Mouse (Mus musculus) embryonic stem cell, embryonic (primary cell): Measurements from ENCODE around the gene Ugt1a6a.

Experiments used
- CTCF ChIA-PET, 4 experiments: fragments of 300-600 bp in 2 of 4; fragments of 350-600 bp in 2 of 4; sonication (Branson Sonifier 250); formaldehyde crosslinking; loops; one replicate each; lab custom pipeline; 2022; ENCODE audit warnings: inconsistent platforms in 2 of 4; lab: Charles Lee
- POLR2A ChIA-PET, 4 experiments: fragments of 300-600 bp in 2 of 4; fragments of 350-600 bp in 2 of 4; sonication (Branson Sonifier 250); formaldehyde crosslinking; loops; one replicate each; lab custom pipeline; 2022; ENCODE audit warnings: antibody characterized with exemption in 4 of 4, inconsistent platforms in 1 of 4; lab: Charles Lee

Ugt1a6a gene

DNA sequence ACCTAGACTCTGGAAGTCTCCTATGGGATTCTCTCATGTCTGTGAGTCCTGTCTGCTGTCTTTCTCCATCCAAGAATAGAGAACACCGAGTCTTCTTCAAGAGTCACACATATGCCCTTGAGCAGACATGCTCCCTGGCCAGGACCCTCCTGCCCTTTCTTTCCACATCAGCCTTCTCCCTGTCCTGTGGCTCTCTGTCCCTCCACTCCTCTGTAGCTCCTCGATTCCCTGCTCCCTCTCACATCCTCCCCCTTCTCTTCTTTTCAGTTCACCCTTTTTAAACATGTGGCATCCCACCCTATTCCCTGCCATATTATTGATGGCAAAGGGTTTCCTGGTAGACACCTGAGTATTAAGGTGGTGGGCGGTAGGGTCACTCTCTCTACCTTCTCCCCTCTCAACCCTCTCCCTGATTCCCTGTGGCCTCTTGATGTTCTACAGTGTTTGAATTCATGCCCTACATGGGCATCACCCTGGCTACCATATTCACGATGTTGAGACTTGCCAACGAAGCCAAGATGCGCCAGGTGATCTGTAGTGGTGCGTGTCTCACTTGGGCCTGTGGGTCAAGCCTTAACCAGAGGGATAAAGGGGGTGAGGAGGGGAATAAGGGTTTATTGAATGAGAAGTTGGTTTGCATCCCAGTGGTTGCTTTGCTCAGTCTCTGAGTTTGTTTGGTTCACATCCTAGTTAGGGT lies 97.3 kb downstream of the Ugt1a6a start:
- ChIA-PET POLR2A (interaction anchor here in 1 of 4 experiments (0.7 to 3.0 kb wide), 5 partner anchors 9 to 879 kb away, joined by 3 to 15 read pairs (median 5); no protein-coding TSS in a partner anchor), CTCF (interaction anchor here in 1 of 4 experiments (0.7 kb wide), 1 partner anchor 9 kb away, joined by 3 read pairs; no protein-coding TSS in a partner anchor)

DNA sequence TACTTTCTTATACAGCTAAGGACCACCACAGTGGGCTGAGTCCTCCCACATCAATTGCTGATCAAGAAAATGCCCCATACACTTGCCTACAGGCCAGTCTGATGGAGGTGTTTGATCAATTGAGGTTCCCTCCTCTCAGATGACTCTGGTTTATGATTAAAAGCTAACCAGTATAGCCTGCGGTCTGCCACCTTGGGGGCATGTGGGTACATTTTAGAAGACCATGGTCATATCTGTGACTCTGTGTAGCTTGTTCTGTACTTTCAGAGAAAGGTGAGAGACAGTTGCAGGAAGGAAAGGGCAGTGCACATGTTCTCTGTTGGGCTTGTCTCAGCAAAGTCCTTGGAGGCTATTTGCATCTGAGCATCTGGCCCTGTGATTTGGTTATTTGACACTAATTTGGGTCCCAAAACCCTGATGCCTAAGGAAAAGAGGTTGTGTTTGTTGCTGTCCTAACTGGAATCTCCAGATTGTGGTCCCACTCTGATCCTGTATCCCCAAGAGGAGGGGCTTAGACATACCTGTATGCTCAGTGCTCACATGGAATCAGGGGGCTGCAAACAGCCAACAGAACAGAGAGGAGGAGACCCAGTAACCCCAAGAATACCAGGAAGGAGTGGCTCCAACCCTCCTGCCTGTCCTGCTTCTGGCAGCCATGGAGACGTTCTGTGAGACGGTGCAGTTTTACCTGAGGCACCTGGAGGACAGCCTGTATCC lies 98.2 kb downstream of the Ugt1a6a start:
- CTCF ChIA-PET: interaction anchor here in 1 of 4 experiments (0.7 kb wide), 1 partner anchor 10 kb away, joined by 3 read pairs; no protein-coding TSS in a partner anchor
- POLR2A ChIA-PET: interaction anchor here in 2 of 4 experiments (0.6 to 3.0 kb wide), 7 partner anchors 10 to 880 kb away, joined by 3 to 15 read pairs (median 4); no protein-coding TSS in a partner anchor

DNA sequence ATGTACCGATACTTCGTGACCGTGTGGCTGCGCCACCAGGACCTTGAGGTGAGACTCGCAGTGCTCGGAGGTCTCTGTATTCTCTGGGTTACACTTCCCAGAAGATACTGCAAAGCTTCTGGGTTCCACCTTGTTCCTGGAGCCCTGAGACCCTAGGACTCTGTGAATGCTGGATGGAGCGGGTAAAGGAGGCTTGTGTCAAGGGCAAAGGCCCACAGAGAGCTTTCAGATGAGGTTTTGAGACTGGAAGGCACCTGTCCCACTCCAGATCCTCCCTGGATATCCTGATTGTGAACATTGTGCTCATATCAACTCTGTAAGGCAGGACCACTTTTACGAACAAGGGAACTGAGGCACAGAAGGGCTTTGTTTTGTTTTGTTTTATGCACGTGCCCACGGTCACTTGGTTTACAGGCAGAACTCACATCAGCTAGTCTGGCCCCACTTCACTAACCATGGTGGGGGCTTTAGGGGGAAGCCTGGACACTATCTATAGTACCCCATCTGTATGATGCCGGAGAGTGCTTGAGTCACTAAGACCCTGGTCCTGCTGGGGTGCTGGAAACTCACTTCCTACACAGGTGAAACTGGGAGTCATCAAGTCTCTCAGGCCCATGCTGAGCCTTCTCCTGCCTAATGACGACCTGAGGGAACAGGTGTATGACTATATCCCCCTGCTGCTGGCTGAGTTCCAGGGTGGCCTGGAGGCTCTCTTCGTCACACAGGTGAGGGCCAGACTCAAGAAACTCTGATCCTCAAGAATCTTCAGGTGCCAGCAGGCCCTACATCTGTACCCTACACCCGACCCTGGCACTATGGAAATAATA lies 99.0 kb downstream of the Ugt1a6a start:
- CTCF ChIA-PET: no interaction called here
- POLR2A ChIA-PET: interaction anchor here in 3 of 4 experiments (0.5 to 3.0 kb wide), 8 partner anchors 9 to 32 kb away, joined by 3 to 15 read pairs (median 3); no protein-coding TSS in a partner anchor

DNA sequence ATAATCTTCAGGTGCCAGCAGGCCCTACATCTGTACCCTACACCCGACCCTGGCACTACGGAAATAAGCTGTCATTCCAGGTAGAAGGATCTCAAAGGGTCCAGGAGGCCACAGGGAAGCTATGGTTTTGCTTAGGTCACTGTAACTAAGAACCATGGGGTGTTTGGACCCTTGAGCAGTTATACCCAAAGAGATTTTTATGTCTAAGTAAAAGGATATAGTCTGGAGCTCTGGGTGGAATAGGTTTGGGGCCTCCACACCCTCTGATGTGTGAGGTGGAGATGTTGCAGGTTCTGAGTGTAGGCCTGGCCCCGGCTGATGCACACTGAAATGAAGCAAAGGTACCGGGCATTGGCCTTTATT lies 99.6 kb downstream of the Ugt1a6a start:
- CTCF ChIA-PET: interaction anchor here in 1 of 4 experiments (0.6 kb wide), 1 partner anchor 666 kb away, joined by 3 read pairs; no protein-coding TSS in a partner anchor
- POLR2A ChIA-PET: interaction anchor here in 2 of 4 experiments (0.5 to 3.0 kb wide), 5 partner anchors 10 to 15 kb away, joined by 3 to 15 read pairs (median 3); no protein-coding TSS in a partner anchor

DNA sequence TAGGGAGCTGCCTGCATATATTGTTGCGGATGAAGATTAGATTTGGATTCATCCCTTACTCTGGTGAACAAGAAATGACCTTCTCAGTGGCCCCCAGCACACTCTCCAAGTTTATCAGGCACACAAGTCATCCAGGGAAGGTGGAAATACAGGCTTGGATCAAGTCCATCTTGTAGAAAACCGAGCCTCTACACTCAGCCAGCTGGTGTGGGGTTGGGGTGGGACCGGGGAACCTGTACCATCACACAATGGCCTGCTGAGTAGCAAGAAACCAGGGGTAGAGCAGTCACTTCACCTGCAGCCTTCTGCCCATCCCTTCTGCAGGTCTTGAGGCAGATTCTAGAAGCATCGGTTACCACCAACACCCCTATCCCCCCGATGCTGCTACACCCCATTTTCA lies 100.0 kb downstream of the Ugt1a6a start:
- ChIA-PET POLR2A (interaction anchor here in 1 of 4 experiments (1.2 to 3.0 kb wide), 2 partner anchors 11 to 15 kb away, joined by 4 to 15 read pairs; no protein-coding TSS in a partner anchor), CTCF (interaction anchor here in 2 of 4 experiments (0.6 to 0.8 kb wide), 2 partner anchors 67 to 666 kb away, joined by 3 to 4 read pairs; no protein-coding TSS in a partner anchor)

DNA sequence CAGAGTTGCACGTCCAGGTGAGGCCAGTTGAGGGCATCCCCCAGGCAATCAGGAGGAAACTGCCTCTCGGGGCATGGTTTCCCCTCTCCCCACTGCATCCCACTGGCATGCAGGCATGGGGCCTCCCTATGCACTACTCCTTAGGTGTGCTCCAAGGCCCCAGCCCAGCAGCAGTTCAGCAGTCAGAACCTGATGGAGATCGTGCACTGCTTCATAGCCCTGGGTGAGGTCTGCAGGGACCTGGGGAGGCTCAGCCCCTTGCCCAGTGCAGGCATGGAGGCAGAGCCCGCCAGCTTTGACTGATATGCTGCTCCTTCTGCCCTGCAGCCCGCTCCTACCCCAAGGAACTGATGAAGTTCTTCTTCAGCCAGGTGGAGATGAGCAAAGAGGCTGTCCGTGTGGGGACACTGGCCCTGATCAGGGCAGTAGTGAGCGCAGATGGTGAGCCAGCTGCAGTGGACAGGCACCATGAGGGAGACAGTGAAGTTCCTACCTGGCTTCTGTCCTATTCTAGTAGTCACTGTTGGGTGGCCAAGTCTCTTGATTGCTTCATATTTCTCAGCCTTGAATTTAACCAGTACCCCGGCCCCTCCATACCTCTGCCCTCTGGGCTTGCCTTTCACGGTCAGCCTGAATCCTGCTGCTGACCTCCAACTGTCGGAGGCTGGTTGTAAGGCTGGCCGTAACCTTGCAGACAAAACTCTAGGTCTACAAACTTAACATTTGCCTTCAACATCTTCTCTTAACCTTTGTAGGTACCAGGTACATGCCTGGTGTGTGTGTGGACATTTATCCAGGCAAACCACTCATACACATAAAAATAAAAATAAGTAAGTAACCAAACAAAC lies 100.7 kb downstream of the Ugt1a6a start:
- ChIA-PET CTCF (interaction anchor here in 2 of 4 experiments (0.6 to 0.8 kb wide), 2 partner anchors 66 to 667 kb away, joined by 3 to 4 read pairs; no protein-coding TSS in a partner anchor), POLR2A (interaction anchor here in 2 of 4 experiments (0.7 to 3.0 kb wide), 5 partner anchors 9 to 97 kb away, joined by 3 to 15 read pairs (median 3); no protein-coding TSS in a partner anchor)

DNA sequence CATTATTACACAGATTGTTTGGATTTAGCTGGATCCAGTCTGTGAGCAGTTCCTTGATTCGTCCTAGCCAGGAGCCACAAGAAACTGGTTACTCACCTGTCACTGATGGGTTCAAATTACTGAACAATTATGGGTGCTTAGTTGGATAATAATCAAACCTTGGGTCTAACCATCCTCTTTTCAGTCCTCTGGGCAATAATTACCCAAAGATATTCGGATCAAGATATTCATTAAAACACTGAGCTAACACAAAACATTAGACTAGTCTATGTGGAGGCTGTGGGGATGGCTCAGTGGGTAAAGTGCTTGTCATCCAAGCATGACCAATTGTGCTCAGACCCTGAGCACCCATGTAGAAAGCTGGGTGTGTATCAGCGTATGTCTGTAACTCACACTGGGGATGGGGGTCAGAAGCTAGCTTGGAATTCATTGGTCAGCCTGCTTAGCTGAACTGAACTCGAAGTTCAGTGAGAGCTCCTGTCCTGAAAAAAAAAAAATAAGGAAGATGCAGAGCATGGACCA lies 101.3 kb downstream of the Ugt1a6a start:
- POLR2A ChIA-PET: interaction anchor here in 2 of 4 experiments (0.5 to 1.9 kb wide), 8 partner anchors 10 to 110 kb away, joined by 3 to 6 read pairs (median 4); no protein-coding TSS in a partner anchor
- CTCF ChIA-PET: interaction anchor here in 1 of 4 experiments (0.6 kb wide), 1 partner anchor 70 kb away, joined by 3 read pairs; no protein-coding TSS in a partner anchor

DNA sequence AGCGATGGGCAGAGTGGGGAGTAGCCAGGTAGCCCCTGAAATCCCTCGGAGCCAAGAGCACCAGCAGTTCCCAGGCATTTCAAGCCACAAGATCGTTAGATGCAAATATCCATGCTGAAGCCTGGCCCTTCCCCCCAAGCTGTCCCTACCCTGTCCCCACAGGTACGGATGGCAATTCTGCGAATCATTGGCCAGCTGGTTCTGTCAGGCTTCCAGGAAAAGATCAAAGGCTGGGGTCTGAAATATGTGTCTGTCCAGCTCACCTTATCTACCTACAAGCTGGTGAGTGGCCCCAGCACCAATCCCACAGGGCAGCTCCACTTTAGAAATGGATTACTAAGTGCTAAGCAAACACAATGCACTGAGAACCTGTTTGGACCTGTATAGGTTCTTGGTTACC lies 102.7 kb downstream of the Ugt1a6a start:
- CTCF ChIA-PET: interaction anchor here in 2 of 4 experiments (0.7 to 1.5 kb wide), 2 partner anchors 40 to 50 kb away, joined by 3 read pairs; partner anchors contain the start of genes Hjurp (in 1 of the 2) and Trpm8 (in 1 of the 2)

DNA sequence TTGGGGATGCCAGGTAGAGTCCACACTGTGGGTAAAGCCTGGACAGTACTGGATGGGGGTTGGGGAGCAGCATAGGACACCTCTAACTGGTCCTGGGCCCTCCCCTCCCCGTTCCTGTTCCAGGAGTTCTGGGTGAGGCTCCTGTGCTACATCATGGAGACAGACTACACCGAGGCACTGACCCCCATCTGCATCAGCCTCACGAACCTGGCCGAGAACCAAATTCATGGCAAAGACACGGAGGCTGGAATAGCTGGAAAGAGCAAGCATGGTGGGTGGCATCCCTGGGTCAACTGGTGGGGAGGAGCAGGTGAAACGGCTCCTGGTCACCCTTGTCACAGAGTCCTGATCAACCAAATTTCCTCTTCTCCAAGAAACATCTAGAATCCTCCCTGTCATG lies 104.2 kb downstream of the Ugt1a6a start:
- CTCF ChIA-PET: interaction anchor here in 1 of 4 experiments (0.6 kb wide), 1 partner anchor 39 kb away, joined by 3 read pairs; the partner anchor contains the start of genes Hjurp and Trpm8
- POLR2A ChIA-PET: interaction anchor here in 1 of 4 experiments (0.7 to 1.7 kb wide), 5 partner anchors 8 to 17 kb away, joined by 3 to 5 read pairs (median 3); no protein-coding TSS in a partner anchor

More for the DNA sequence above, 102.7 kb downstream of the Ugt1a6a start:
- POLR2A ChIA-PET: interaction anchor here in 2 of 4 experiments (0.5 to 1.9 kb wide), 6 partner anchors 10 to 998 kb away, joined by 3 to 5 read pairs (median 4); no protein-coding TSS in a partner anchor

DNA sequence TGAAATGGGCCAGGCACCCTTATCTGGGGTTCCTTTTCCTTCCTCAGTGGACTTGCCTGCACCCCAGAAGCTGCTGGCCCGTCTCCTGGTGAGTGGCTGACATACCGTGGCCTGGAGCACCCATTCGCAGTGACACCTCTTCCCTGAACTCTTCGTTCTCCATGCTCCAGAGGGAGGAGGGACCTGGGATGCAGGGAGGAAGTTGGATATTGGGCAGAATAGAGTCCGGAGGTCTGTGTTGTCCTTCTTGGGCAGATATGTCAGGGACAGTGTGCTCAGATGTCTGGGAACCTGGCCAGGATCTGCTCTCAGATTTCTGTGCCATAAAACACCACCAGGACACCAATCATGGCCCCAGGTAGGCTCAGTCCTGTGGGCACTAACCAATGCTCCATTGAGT lies 105.5 kb downstream of the Ugt1a6a start:
- ChIA-PET CTCF (no interaction called here), POLR2A (interaction anchor here in 1 of 4 experiments (1.6 kb wide), 1 partner anchor 14 kb away, joined by 3 read pairs; no protein-coding TSS in a partner anchor)

DNA sequence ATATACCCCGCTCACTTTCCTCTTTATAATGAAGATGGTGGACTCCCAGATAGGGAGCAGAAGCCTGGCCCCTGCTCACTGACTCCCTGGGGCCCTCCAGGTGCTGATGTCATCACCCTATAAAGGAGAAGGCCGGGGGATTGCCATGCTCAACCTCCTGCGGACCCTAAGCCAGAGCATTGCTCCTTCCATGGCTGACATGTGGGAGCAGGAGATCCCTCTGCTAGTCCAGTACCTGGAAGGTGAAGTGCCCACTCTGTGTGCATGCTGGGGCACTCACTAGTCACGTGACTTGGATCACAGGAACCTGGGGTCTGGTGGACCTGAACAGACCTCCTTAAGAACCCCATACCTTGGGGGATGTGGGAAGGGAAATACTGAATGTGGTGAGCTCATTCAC lies 106.0 kb downstream of the Ugt1a6a start:
- POLR2A ChIA-PET: interaction anchor here in 1 of 4 experiments (1.2 kb wide), 1 partner anchor 25 kb away, joined by 4 read pairs; no protein-coding TSS in a partner anchor

DNA sequence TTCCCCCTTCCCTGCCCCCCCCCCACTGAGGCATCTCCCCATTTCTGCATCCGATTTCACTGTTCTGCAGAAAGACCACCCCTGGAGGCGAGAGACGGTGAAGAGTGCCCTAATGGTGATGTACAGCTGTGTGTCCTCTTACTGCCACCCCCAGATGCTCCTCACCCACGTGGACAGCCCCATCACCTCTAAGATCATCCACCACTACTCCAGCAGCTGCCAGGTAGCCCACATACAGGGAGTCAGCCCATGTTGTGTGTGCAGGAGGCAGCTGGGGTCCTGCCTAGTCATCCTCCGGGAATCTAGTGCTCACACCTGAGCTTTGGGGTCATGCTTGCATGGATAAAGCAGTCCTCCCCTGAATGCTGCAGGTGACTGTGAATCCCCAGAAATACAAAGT lies 109.3 kb downstream of the Ugt1a6a start:
- POLR2A ChIA-PET: interaction anchor here in 3 of 4 experiments (0.6 to 2.1 kb wide), 6 partner anchors 10 to 1193 kb away, joined by 3 to 11 read pairs (median 6); partner anchors contain the start of genes Hjurp (in 1 of the 3) and Trpm8 (in 1 of the 3)
- CTCF ChIA-PET: interaction anchor here in 2 of 4 experiments (0.5 to 4.1 kb wide), 4 partner anchors 41 to 213 kb away, joined by 3 to 11 read pairs (median 4); no protein-coding TSS in a partner anchor

More for the DNA sequence above, 106.0 kb downstream of the Ugt1a6a start:
- CTCF ChIA-PET: interaction anchor here in 1 of 4 experiments (0.8 kb wide), 1 partner anchor 47 kb away, joined by 3 read pairs; no protein-coding TSS in a partner anchor

DNA sequence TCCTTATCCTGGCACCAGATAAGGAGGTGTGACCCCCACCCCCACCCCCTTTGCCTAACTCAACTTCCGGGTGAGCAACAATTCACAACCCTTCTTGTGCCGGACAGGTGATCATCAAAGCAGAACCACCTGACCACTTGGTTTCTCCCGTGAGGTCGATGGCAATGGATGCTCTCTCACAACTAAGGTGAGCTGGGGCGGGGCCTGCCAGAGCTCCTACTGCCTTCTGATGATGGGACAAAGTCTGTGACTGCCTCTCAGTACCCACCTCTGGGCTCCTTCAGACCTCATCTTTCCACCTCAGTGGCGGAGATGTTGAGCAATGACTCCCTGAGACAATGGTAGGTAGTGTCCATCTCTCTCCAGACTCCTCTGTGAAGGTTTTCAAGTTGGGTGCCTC lies 111.3 kb downstream of the Ugt1a6a start:
- ChIA-PET CTCF (interaction anchor here in 3 of 4 experiments (0.5 to 4.1 kb wide), 4 partner anchors 39 to 198 kb away, joined by 3 to 11 read pairs (median 6); no protein-coding TSS in a partner anchor), POLR2A (interaction anchor here in 2 of 4 experiments (0.7 to 13.5 kb wide), 5 partner anchors 9 to 31 kb away, joined by 3 to 143 read pairs (median 10); partner anchors contain the start of genes Hjurp (in 1 of the 2) and Trpm8 (in 1 of the 2))

DNA sequence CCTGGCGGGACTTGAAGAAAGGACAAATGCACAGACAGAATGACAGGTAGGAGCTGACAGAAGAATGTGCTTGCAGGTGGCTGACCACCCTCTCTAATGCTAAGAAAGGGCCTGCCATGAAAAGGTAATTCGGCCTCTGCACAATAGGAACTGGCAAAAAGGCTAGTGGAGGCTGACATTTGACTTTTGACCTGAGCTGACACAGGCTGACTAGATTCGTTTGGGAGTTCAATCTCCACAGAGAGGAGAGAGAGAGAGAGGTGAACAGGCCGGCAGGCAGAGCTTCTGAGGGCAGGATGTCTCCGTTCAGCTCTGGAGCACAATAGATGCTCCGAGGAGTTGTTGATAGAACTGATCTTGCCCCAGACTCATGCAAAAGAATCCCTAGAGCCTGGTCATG lies 111.8 kb downstream of the Ugt1a6a start:
- CTCF ChIA-PET: interaction anchor here in 3 of 4 experiments (0.5 to 1.9 kb wide), 3 partner anchors 39 to 197 kb away, joined by 3 to 6 read pairs (median 5); no protein-coding TSS in a partner anchor
- POLR2A ChIA-PET: interaction anchor here in 2 of 4 experiments (0.9 to 13.5 kb wide), 7 partner anchors 10 to 38 kb away, joined by 3 to 143 read pairs (median 4); no protein-coding TSS in a partner anchor

DNA sequence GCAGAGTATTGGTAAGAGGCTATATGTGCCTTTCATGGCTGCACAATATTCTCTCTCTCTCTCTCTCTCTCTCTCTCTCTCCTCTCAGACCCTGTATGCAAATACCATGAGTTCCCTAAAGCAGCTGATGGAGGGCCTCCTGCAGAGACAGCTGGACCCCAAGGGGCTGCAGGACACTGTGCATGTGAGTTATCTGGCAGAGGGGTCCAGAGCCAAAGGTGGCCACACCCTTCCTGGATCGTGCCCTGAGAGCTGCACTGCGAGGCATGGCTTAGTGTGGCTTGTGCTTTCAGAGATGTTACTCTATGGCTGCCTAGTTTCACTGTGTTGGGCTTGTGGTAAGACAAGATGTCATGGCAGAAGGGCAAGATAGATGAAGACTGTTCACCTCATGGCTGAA lies 113.1 kb downstream of the Ugt1a6a start:
- POLR2A ChIA-PET: interaction anchor here in 2 of 4 experiments (0.8 to 13.5 kb wide), 8 partner anchors 9 to 30 kb away, joined by 3 to 143 read pairs (median 4); no protein-coding TSS in a partner anchor

More for the DNA sequence above, 113.1 kb downstream of the Ugt1a6a start:
- CTCF ChIA-PET: interaction anchor here in 1 of 4 experiments (1.6 kb wide), 1 partner anchor 37 kb away, joined by 3 read pairs; no protein-coding TSS in a partner anchor
